Mouse (Mus musculus) heart, postnatal 0 days (tissue): Measurements from ENCODE around the gene Slc2a3.

ENCODE experiments used
- CTCF ChIP-seq: IDR thresholded peaks from 2 replicates; pipeline ENCODE4 v1.5.1; 2016; ENCODE audit warnings: antibody characterized with exemption, control low read depth, low read depth
- EP300 ChIP-seq: IDR thresholded peaks from 2 replicates; pipeline ENCODE4 v1.6.1; 2016; ENCODE audit warnings: antibody characterized with exemption, low read depth

- TF ChIP-seq CTCF (no peak), EP300 (no peak)
Observed at GRCm38 (mm10) chr6:122811771-122812600, 10.5 kb upstream of the Slc2a3 start.
